Mouse (Mus musculus): ENCODE results near the gene Tubgcp5. TPM values are rescaled to one million over a fixed set of nuclear protein-coding genes. Genes with fewer than 3 reads are reported as not detected.

Tubgcp5 gene
- total and polyA plus RNA-seq, 3 experiments = 13.0 to 28.8 (median 24.1) TPM

DNA sequence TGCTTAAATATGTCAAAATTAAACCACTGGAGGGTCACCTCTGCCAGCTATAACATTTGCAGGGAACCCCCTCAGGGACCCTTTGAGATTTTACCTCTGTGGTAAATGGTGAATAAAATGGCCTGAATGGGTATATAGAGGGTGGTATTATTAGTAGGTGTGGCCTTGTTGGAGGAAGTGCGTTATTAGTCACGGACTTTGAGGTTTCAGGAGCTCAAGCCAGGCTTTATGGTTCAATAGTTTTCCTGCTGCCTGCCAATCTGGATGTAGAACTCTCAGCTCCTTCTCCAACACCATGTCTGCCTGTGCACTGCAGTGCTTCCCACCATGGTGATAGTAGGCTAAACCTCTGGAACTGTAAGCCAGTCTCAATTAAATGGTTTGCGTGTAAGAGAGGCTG lies 75.3 kb downstream of the Tubgcp5 start:
- no peaks in the 10 kb centered on the region for H3K27me3 ChIP-seq (replicated peaks)
- H3K79me2 ChIP-seq (replicated peaks; ENCODE audit: control insufficient read depth, extremely low read depth, insufficient read depth, poor library complexity, severe bottlenecking) = peaks cover 5% of the 10 kb centered on the region; the same call in 1 of the 2 replicates
- TF ChIP-seq NRF1 (IDR thresholded peaks at IDR 0.05; ENCODE audit: low read depth, low read length) (no peak), ZMIZ1 (IDR thresholded peaks at IDR 0.05; ENCODE audit: low read depth, low read length) (no peak), MEF2A (IDR thresholded peaks at IDR 0.05; ENCODE audit: borderline replicate concordance, low read depth, low read length) (no peak), JUN (IDR thresholded peaks at IDR 0.05; ENCODE audit: insufficient read depth, low read depth, low read length) (no peak), EP300 (IDR thresholded peaks at IDR 0.05; ENCODE audit: low read length) (no peak), TBP (conservative IDR thresholded peaks at IDR 0.05; ENCODE audit: low read depth, low read length) (no peak), ETS1 (conservative IDR thresholded peaks at IDR 0.05; ENCODE audit: low read depth, low read length) (no peak)
- H3K36me3 ChIP-seq (replicated peaks in 1 of 2; ENCODE audit: control insufficient read depth in 1 of 2, insufficient read depth in 1 of 2, low read length in 1 of 2) = peaks cover 15 to 27% of the 10 kb centered on the region in 2 experiments
- peaks cover 2 to 37% of the 10 kb centered on the region in 2 experiments for H3K4me1 ChIP-seq (ENCODE audit: control insufficient read depth in 1 of 2, insufficient read depth in 2 of 2)
- dilution Hi-C loops (cut with MboI; ENCODE audit: extremely low pct_ligation_motif_present, extremely low pct_unique_long_range_greater_than_20kb, low sequenced_read_pairs) (no loop called here), in situ Hi-C loops (cut with MboI; ENCODE audit: low pct_ligation_motif_present, low pct_unique_long_range_greater_than_20kb, low sequenced_read_pairs) (no loop called here)
- no peak overlapping the region for H3K27ac ChIP-seq (ENCODE audit: insufficient read depth, low read depth)
- no peaks in the 10 kb centered on the region for H3K9me3 ChIP-seq (replicated peaks; ENCODE audit: low read length)
- no peak overlapping the region for H3K9ac ChIP-seq (ENCODE audit: insufficient read depth, low read depth)
- peak; percentile 38 for DNase-seq (ENCODE audit: extremely low read depth)
- no peak overlapping the region for H3K4me3 ChIP-seq (replicated peaks in 1 of 3; ENCODE audit: low read depth in 2 of 3, low read length in 2 of 3, poor library complexity in 1 of 3)
- H3K4me2 ChIP-seq (ENCODE audit: insufficient read depth, low read depth, poor library complexity, severe bottlenecking) = no peak overlapping the region

DNA sequence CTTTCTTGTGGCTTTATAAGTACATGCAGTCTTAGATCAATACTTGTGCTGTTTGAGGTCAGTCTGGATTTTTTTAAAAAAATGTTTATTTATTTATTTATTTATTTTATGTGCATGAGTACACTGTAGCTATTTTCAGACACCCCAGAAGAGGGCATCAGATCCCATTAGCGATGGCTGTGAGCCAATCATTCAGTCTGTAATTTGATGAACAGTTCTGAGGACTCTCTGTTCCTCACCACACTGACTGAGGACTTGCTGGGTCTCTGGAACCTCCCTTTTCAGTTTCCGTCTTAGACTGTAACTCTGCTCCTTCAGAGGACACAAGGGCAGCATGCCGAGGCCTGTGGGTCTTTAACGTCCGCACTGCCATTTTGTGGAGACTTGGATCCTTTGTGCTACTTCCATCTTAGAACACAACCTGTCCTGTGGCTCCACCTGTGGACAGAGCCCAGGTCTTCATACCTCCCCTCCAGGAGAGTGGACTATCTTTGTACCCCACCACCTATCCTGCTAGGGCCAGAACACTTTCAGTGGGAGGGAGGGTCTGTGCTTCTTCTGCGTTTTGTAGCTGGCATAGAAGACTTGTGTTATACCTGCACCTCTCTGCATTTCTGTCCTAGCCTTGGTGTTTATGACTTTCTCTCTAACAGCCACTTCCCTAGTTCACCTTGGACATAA lies 76.5 kb downstream of the Tubgcp5 start:
- in situ Hi-C loops (cut with MboI; ENCODE audit: low pct_ligation_motif_present, low pct_unique_long_range_greater_than_20kb, low sequenced_read_pairs) = no loop called here
- no peak overlapping the region for H3K4me2 ChIP-seq (ENCODE audit: insufficient read depth, low read depth, poor library complexity, severe bottlenecking)
- 0 out of 2 replicates have a peak, but pooled peaks cover 2% of the 10 kb centered on the region for H3K79me2 ChIP-seq (replicated peaks; ENCODE audit: control insufficient read depth, extremely low read depth, insufficient read depth, poor library complexity, severe bottlenecking)
- H3K9me3 ChIP-seq (replicated peaks; ENCODE audit: low read length) = no peaks in the 10 kb centered on the region
- H3K27ac ChIP-seq (ENCODE audit: insufficient read depth, low read depth) = no peak overlapping the region
- peaks cover 22 to 36% of the 10 kb centered on the region in 2 experiments for H3K36me3 ChIP-seq (replicated peaks in 1 of 2; ENCODE audit: control insufficient read depth in 1 of 2, insufficient read depth in 1 of 2, low read length in 1 of 2)
- no peaks in the 10 kb centered on the region for H3K27me3 ChIP-seq (replicated peaks)
- TF ChIP-seq ETS1 (conservative IDR thresholded peaks at IDR 0.05; ENCODE audit: low read depth, low read length) = no peak
- TF ChIP-seq UBTF (IDR thresholded peaks at IDR 0.05; ENCODE audit: low read depth, low read length) = no peak
- no peak for TF ChIP-seq BHLHE40 (IDR thresholded peaks at IDR 0.05; ENCODE audit: low read depth, low read length)
- TF ChIP-seq E2F4 (IDR thresholded peaks at IDR 0.05; ENCODE audit: insufficient replicate concordance, low read depth, low read length) = no peak
- TF ChIP-seq HCFC1 (IDR thresholded peaks at IDR 0.05; ENCODE audit: low read depth, low read length) = no peak
- no peak for TF ChIP-seq IRF4 (IDR thresholded peaks at IDR 0.05; ENCODE audit: low read depth, low read length)
- TF ChIP-seq MEF2A (IDR thresholded peaks at IDR 0.05; ENCODE audit: borderline replicate concordance, low read depth, low read length) = no peak
- TF ChIP-seq RCOR1 (conservative IDR thresholded peaks at IDR 0.05; ENCODE audit: low read depth, low read length) = no peak
- no peak for TF ChIP-seq CTCF (conservative IDR thresholded peaks at IDR 0.05 in 1 of 2, IDR thresholded peaks at IDR 0.05 in 1 of 2; ENCODE audit: low read depth in 2 of 2, low read length in 2 of 2)
- TF ChIP-seq MAFK (IDR thresholded peaks at IDR 0.05; ENCODE audit: insufficient replicate concordance, low read length) = no peak
- TF ChIP-seq ZKSCAN1 (IDR thresholded peaks at IDR 0.05; ENCODE audit: borderline replicate concordance, low read depth, low read length) = no peak
- no peak for TF ChIP-seq MAX (IDR thresholded peaks at IDR 0.05; ENCODE audit: low read length)
- TF ChIP-seq SMC3 (IDR thresholded peaks at IDR 0.05; ENCODE audit: low read depth, low read length) = no peak
- no peak for DNase-seq (ENCODE audit: extremely low read depth)
- H3K9ac ChIP-seq (ENCODE audit: insufficient read depth, low read depth) = no peak overlapping the region
- peaks cover 2 to 32% of the 10 kb centered on the region in 2 experiments for H3K4me1 ChIP-seq (ENCODE audit: control insufficient read depth in 1 of 2, insufficient read depth in 2 of 2)
- H3K4me3 ChIP-seq (replicated peaks in 1 of 3; ENCODE audit: low read depth in 2 of 3, low read length in 2 of 3, poor library complexity in 1 of 3) = no peak overlapping the region
- dilution Hi-C loops (cut with MboI; ENCODE audit: extremely low pct_ligation_motif_present, extremely low pct_unique_long_range_greater_than_20kb, low sequenced_read_pairs) = no loop called here

Measured in CH12.LX (cell line).